Mouse (Mus musculus): ENCODE data around the gene Eps8. TPM values are rescaled to one million over a fixed set of nuclear protein-coding genes. Genes with fewer than 3 reads are reported as not detected.

Gene Eps8
- total RNA-seq, 2 experiments from 2014 or later: 30.1 to 32.2 TPM

DNA sequence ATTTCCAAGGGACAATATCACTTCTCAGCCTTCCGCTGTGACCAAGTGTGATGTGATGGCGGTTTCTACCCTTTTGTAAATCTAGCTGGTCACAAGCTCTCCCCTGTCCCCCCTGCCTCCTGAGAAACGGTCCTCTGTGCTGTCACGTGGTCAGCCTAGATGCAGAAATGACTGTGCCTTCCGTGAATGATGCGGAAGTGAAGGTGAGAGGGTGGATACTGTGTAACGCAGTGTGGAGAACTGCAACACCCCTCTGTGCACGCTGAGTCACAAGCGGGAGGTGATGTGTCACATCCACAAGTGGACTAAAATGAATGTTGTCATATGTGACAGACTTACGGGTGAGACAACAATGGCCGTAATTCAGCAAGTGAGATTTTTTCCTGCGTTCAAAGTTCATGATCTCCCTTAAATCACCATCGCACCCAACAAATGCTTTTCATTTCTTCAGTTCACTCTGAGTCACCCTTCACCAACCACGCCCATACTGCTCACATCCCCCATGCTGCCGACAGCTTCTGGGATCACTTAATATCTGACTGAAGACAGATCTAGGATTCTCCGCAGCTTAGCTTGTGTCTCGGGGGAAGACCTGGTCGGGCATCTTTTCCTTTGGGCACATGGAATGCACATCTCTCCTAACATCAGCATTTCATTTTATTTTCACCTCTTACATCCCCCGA is 72.3 kb downstream of the Eps8 start:
- no peak for DNase-seq (ENCODE audit: low spot score in 2 of 2)
- intact Hi-C loops (cut with DNase I): no loop called here

DNA sequence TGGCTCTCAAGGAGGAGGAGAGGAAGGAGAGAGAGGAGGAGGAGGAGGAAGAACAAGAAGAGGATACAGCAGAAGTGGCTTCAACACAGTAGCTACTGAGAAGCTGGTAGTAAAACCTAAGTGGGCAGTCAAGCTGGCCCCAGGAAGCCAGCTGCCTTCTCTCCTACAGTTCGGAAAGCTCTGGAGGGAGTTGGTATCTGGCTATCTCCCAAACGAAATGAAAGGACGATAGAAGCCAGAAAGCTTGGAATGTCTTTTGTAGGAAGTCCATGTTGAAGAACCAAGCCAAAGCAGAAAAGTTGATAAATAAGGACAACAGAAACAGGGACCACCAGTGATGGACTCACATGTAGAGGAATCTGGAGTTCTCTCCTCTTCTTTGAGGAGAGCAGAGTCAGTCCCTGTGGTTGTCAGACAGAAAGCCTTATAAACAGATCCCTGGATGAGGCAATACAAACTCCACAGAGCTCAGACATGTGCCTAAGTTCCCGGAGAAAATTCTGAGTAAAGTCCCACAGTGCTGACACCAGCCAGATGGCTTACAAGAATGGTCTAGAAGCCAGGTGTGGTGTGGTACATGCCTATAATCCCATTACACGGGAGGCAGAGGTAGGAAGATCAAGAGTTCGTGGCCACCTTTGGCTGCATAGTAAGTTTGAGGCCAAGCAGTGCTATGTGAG is 73.2 kb downstream of the Eps8 start:
- intact Hi-C loops (cut with DNase I): no loop called here
- no peak for DNase-seq (ENCODE audit: low spot score in 2 of 2)

DNA sequence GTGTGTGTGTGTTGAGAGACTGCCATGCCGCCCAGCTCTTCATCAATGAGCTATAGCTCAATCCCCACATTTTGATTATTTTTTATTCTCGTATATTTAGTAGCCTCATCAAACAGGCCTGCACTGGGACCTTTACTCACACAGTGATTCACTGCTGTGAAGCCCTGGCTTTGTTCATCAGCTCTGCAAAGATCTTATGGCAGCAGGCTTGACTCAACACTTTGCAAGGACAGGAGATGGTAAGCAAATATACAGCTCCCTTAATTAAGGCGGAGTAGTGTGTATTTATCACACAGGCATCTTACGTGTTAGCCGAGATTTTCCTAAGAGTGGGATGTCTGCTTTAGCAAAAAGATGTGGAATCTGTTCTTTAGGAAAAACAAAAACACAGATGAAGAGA is 74.2 kb downstream of the Eps8 start:
- intact Hi-C loops (cut with DNase I): no loop called here
- no peak for DNase-seq (ENCODE audit: low spot score in 2 of 2)

DNA sequence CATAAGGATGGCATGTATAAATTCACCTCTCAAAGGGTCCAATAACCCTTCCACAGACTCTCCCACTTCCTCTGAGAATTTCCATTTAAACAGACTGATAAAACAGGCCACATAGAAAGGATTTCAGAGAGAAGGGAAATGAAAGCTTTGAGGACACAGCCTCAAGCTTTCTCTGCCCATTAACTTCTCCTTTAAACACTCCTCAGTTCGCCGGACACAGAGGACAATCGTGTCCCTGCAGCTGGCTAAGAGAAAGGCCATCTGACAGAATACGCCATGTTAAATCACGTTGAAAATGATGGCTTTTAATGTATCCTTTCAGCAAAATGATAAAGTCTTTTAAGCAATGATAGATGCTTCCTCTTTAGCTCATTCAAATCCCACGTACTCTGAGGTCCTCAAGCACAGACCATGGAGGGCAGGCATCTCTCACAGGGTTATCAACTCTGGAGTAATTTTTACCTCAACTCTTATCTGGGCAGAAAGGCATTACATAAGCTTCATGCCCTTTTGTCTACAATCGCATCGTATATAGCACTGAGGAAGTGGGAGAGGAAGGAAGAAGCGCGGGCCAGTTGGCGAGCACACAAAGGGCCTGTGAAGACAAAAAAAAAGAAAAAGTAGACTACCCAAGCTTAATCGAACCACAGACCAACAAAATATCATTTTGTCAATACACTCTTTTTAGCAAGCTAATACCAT is 77.9 kb downstream of the Eps8 start:
- intact Hi-C loops (cut with DNase I): no loop called here
- DNase-seq (ENCODE audit: low spot score in 2 of 2): no peak

DNA sequence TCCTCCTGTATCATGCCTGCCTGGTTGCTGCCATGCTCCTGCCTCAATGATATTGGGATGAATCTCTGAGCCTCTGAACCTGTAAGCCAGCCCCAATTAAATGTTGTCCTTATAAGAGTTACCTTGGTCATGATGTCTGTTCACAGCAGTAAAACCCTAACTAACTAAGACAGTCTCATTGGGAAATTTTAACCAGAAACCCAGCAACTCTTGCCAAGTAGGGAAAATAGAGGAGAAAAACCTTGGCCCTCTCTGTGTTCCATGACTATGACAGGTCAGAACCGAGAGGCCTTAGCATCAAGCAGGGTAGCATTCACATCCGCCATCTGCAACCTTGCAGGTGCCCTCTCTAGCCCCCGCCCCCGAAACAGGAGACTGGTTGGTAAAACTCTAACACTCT is 78.6 kb downstream of the Eps8 start:
- no peak for DNase-seq (ENCODE audit: low spot score in 2 of 2)
- intact Hi-C loops (cut with DNase I): no loop called here

DNA sequence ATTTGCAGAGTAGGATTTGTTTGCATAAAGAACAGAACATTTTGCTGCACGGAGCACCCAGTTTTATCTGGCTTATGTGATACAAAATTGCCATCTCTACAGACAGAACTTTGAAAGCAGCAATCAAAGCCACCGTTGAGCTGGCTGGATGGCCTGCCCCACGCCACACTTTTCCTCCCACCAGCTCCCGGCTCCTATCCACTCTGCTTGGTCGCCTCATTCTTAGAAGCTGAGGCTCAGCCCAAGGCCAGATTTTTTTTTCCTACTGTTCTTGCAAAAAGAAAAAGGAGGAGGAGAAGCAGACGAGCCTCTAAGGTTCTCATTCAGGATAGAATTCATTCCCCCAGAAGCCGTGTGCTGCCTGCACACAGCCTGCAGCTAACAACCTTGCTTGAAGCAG is 80.8 kb downstream of the Eps8 start:
- intact Hi-C loops (cut with DNase I): no loop called here
- no peak for DNase-seq (ENCODE audit: low spot score in 2 of 2)

DNA sequence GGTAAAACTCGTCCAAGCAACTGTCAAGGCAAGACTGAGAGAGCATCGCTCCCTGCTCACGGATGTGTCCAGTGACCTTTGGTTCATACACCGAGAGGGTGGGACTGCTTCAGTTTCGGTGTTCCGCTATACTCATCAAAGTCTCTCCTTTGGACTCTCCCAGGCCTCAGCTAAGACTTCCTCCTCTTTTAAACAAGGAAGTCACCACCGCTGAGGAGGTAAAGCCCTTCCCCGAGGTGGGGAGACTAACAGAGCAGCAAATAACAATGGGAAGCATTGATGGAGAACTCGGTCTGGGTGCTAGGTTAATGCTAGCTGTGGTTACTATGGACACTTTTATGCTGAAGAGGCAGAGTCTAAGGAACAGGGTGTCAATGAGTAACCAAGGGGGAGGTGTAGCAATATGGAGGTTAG is 84.0 kb downstream of the Eps8 start:
- intact Hi-C loops (cut with DNase I): no loop called here
- DNase-seq (ENCODE audit: low spot score in 2 of 2): no peak

DNA sequence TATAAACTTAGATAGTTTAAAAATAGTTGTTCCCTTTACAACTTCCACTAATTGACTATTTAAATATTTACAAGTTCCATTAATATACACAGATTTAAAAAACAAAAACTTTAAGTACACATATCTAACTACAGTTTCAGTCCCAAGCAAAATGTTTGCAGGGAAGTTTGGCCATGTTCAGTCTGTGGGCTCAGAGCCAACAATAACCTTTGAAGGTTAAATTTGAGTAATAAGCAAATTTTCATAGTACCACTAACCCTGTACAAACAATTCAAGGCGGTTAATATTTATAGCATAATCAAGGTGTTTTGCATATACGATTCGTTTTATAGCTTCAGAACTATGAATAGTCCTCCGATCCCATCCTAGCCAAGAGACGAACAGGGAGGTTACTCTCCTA is 84.7 kb downstream of the Eps8 start:
- intact Hi-C loops (cut with DNase I): no loop called here
- no peak for DNase-seq (ENCODE audit: low spot score in 2 of 2)

DNA sequence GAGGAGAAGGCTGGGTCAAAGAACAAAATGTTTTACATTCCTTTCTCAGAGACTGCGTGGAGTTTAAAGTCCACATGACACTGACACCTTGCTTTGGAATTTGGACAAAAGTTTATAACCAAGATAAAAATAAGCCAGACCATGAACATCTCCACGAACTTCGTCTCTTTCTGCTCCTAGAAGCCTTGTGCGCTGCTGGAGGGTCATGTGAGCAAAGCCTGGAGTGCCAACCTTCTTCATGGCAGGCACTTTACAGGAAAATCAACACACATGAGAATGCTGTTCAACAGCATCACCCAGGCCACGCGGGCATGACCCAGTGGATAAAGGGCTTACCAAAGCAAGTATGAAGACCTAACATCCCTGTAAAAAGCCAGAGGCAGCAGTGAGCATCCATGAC is 85.6 kb downstream of the Eps8 start:
- intact Hi-C loops (cut with DNase I): no loop called here
- no peak for DNase-seq (ENCODE audit: low spot score in 2 of 2)

DNA sequence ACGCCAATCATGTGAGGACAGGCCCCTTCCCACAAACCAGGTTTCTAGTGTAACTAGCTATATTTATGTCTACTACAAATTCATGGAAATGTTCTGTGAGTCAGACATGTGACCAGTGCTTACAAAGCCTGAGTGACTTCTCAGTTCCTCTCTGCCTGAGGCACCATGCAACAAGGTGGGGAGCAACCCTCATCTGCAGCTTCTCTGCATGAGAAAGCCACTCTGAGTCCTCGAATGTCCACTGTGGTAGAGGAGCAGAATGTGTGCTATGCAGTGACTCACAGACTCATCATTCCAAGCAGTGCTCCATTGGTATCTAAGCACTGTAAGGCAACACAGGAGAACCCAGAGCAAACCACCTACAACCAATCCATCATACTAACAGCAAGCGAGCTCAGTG is 88.8 kb downstream of the Eps8 start:
- intact Hi-C loops (cut with DNase I): no loop called here
- DNase-seq (ENCODE audit: low spot score in 2 of 2): no peak

DNA sequence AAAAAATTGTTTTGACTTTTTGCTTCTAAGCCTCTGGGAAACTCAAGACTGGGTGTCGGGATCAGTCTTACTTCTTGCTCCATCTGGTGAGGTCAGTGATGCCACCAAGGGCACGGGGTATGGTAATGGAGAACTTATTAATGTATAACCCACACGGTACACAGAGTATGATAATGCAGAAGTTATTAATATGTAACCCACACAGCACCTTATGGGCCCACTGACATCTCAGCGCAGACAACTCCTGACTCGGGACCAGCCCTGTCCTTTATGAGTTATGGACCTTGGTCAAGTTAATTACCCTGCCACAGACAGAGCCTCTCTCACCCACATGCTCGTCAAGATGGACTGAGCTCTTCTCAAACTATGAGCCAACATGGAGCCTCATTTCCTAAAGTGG is 89.2 kb downstream of the Eps8 start:
- intact Hi-C loops (cut with DNase I): no loop called here
- no peak for DNase-seq (ENCODE audit: low spot score in 2 of 2)

DNA sequence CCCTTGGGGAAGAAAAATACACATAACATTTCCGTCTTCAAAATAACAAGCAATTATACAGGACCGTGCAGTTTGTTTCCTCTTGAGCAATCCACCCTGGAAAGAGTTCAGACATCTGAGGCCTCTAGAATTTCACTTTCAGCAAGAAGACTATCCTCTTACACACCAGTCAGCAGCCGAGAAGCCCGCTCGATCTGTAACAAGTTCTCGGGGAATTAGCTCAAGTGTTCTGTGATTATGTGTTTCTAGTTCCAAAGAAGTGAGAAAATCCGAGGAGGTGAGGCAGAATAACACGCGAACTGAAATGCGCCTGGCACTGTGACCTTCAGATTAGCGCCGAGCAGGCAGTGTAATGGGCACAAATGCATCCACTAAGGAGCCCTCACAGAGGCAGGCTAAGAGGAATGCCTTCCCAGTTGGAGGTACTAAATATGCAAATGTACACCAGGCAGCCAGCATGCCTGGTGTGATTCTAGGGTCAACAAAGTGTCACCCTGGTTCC is 94.3 kb downstream of the Eps8 start:
- no peak for DNase-seq (ENCODE audit: low spot score in 2 of 2)
- intact Hi-C loops (cut with DNase I): no loop called here

DNA sequence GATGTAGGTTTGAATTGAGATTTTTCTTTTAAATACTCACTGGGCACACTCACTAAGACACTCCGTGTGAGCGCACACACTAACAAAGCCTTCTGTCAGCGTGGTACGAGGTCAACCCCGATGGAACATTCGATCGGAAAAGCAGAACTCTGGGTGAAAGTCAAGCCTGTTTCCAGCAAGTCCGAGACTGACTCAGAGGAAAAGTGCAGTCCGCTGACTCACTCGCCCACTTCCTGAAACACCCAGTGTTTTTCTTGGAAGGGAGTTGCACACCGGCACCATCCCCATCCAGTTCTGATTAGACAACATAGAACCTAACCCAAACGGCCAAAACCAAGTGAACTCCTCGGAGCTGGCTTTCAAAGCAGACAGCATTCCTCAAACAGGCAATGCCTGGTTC is 95.8 kb downstream of the Eps8 start:
- intact Hi-C loops (cut with DNase I): no loop called here
- peak in 1 of 2 experiments; percentile 26 for DNase-seq (ENCODE audit: low spot score in 2 of 2)

DNA sequence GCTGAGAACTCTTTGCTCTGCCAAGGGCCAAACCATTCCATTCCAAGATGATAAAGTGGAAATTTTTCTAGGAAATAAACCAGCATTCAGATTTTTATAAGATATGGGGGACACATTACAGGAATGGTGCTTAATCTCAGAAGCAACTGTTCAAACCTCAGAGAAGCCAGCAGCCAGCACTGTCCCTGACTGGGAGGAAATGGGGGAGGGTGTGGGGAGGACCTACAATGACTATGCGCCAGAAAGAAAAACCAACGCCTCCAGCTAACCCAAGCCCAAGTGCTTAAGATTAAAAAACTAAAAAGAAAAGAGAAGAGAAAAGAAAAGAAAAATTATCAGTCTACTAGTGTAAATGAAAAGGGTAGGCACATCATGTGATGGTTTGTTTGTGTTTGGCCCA is 97.0 kb downstream of the Eps8 start:
- intact Hi-C loops (cut with DNase I): no loop called here

DNA sequence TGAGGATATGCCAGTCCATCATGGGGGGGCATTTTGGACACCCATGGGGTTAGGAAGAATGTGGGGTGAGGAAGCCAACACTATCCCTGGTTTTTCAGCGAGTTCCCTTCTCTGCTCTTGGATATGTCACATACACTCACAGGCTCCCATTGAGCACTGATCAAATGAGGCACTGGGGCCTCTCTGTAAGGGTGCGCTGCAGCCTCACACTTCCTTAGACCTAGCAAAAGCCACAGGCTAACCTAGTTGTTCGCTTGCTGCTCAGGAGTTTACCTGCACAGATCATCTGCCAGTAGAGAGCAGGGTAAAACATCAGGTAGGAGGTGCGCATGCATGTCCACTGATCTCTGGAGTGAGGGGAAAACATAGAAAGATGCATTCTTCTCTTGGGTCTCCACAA is 97.5 kb downstream of the Eps8 start:
- no peak for DNase-seq (ENCODE audit: low spot score in 2 of 2)
- intact Hi-C loops (cut with DNase I): no loop called here

More for the DNA sequence above, 97.0 kb downstream of the Eps8 start:
- DNase-seq (ENCODE audit: low spot score in 2 of 2): no peak

DNA sequence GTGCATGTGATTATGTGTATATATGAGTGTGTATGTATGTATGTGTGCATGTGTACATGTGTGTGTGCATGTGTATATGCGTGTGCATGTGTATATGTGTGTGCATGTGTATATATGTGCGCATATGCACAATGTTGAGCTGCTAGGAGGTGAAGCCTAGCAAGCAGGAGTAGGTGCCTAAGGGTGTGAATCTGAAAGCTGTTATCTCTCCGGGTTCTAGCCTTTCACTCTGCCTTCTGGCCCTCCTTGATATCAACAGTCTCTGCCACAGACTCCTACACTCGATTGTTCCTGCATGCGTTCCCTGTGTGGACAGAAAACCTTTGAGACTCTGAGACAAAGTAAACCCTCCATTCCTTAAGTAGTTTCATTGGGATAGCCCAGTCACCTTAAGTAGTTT is 98.0 kb downstream of the Eps8 start:
- intact Hi-C loops (cut with DNase I): no loop called here
- no peak for DNase-seq (ENCODE audit: low spot score in 2 of 2)

DNA sequence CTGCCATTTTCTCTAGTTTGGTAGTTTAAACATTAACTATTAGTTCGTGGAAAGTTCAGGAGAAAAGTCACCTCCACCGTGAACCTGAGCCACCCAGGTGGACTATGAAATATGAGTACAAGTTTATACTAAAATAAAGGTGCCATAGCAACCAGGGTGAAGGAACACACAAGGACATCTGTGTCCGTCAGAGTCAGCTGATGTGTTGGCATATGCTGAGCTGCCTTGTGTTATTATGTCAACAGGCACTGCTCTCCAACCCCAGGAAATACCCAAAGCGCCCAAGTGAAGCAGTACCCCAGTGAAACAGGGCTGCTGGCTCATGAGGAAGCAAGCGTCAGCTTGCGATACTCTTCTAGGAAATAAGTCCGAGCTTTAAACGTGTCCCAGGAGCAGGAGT is 104.5 kb downstream of the Eps8 start:
- no peak for DNase-seq (ENCODE audit: low spot score in 2 of 2)
- intact Hi-C loops (cut with DNase I): no loop called here

DNA sequence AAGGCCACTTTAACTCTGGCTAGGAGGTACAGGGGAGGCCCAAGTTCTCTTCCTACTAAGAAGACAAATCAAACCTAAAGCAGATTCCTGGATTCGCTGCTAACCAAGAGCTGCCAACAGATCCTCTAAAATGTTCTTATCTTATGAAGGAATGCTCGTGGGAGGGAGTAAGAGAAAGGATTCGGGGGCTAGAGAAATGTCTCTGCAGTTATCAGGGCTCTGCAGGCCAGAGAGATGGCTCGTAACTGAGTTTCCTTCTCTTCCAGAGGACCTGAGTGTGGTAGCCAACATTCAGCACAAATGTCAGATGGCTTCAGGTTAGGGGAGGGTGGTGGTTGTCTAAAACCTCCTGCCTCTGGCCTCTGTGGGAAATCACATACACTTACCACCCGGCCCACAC is 106.1 kb downstream of the Eps8 start:
- intact Hi-C loops (cut with DNase I): no loop called here

DNA sequence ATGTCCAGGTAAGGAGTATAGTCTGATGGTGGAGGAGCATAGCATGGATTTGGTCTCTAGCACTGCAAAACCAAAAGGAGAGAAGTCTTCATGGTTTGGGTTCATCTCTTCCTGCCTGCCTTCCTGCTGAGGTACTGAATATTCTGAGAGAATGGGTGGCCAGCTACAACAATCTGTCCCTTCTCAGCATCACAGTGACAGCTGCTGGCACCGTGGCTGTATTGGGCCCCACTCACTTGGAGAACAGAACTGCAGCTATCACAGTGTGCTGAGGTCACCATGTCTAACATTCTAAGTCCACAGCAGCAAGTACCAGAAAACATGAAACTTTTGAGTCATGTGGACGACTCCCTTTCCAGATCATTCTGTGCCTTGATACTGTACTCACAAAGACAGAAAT is 107.1 kb downstream of the Eps8 start:
- DNase-seq (ENCODE audit: low spot score in 2 of 2): no peak
- intact Hi-C loops (cut with DNase I): no loop called here

More for the DNA sequence above, 106.1 kb downstream of the Eps8 start:
- no peak for DNase-seq (ENCODE audit: low spot score in 2 of 2)

DNA sequence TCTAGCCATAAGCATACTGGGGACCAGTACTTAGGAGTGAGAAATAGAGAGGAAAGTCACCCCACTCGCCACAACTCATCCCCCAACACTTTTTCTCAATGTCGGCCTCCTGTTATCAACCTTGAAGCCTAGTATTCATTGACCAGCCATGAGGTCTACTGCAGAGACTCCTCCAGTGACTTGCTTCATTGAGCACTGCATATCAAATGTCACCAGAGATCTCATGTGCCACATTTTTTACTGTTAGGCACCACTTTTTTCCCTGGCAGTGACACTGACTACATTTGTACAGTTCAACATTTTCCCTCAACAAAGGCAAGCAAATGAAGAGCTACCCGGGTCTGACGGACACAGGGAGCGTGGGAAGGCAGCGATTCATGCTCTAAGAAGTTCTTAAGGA is 108.6 kb downstream of the Eps8 start:
- intact Hi-C loops (cut with DNase I): no loop called here
- no peak for DNase-seq (ENCODE audit: low spot score in 2 of 2)

DNA sequence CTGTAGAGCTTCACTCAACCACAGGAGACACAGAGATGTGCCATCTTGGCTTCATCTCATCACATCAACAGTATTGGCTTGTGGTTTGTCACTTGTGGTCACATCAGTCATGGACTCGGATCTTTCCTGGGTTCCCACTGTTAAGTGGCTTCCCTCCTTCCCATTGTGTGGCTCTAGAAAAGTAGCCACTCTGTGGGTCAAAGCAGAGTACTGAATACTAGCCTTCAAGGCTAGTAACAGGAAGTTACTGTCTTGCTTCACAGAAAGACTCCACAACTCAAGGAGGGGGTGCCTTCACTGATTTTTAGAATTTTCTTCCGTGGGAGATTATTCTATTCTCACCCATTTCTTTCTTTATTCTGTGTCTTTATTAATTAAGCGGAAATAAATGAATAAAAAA is 109.3 kb downstream of the Eps8 start:
- intact Hi-C loops (cut with DNase I): no loop called here
- no peak for DNase-seq (ENCODE audit: low spot score in 2 of 2)

Data from left cerebral cortex, postnatal 14 days (tissue).